Comparison of ENCODE assay signal across 10 mouse cellular contexts in the genomic region with DNA sequence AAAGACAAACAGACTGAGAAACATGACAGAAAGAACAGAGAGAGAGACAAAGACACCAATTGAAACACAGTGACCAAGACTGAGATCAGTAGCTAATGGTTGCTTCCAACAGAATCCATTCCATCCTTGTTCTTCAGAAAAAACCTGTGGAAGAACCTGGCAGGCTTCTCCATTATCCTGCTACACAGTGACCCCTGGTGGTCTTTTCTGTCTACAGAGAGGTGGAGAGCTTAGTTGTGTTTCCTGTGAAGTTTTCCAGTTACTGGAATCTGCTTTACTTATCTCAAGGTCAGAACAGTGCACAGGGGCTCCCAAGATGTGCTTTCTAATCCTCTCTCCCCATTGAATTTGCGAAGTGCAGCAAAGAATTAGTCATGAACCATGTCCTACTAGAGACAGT.
DNase-seq lines count a peak whose midpoint lies in the region; ATAC-seq and TF ChIP-seq lines count a peak whose summit lies in the region.
"Had no signal": no experiment of that assay in that cellular context is flagged by ENCODE, and none has a peak within 500 bp of the region (broad histone marks: within the 10 kb centered on the region; RNA-seq: fewer than 3 reads in every experiment).

No protein-coding gene starts in this region.

- no peaks in the 10 kb centered on the region for H3K4me1 ChIP-seq in kidney, postnatal 0 days (replicated peaks; ENCODE audit: insufficient read depth, low read length)
- H3K4me1 ChIP-seq: liver, embryonic 15.5 days; stomach, embryonic 15.5 days had no signal

- 61% methylated on average over 1 of the region's 1 CpGs for WGBS in kidney, postnatal 0 days

- ATAC-seq in cerebellum, adult (ENCODE audit: insufficient number of reproducible peaks, low FRiP score, low TSS enrichment) = no peak
- peak; percentile 76; the same call in 1 of the 2 replicates for ATAC-seq in common myeloid progenitor, adult 5-6 weeks (replicated peaks; ENCODE audit: low read depth, poor library complexity, severe bottlenecking)
- ATAC-seq in kidney, postnatal 0 days (replicated peaks; ENCODE audit: low FRiP score, low read depth) = peak; percentile 46; the same call in 1 of the 2 replicates

- TF ChIP-seq CTCF in kidney, postnatal 0 days (IDR thresholded peaks at IDR 0.05; ENCODE audit: low read depth) = peak; percentile 89

- no peaks in the 10 kb centered on the region for H3K9me3 ChIP-seq in kidney, postnatal 0 days (replicated peaks; ENCODE audit: low read length)
- H3K9me3 ChIP-seq: liver, embryonic 15.5 days; stomach, embryonic 15.5 days had no signal

- H3K27me3 ChIP-seq in kidney, postnatal 0 days (ENCODE audit: insufficient read depth, low read length) = no peaks in the 10 kb centered on the region
- H3K27me3 ChIP-seq: liver, embryonic 15.5 days; stomach, embryonic 15.5 days had no signal

- no peak overlapping the region for H3K9ac ChIP-seq in kidney, postnatal 0 days (ENCODE audit: low read depth, low read length)
- H3K9ac ChIP-seq: liver, embryonic 15.5 days; stomach, embryonic 15.5 days had no signal

- DNase-seq in cerebellum, postnatal 14 days = peak; percentile 72 to 79
- DNase-seq in lung, postnatal 10 days = peak; percentile 25
- no peak for DNase-seq in lung, adult 18-20 months
- peak; percentile 85 for DNase-seq in kidney, postnatal 0 days (ENCODE audit: low spot score)
- peak; percentile 52 for DNase-seq in ovary, postnatal 14 days (ENCODE audit: low spot score)
- no peak for DNase-seq in spleen, adult 12 weeks (ENCODE audit: low spot score)

- H3K36me3 ChIP-seq in kidney, postnatal 0 days (ENCODE audit: insufficient read depth, low read length) = no peaks in the 10 kb centered on the region
- H3K36me3 ChIP-seq: liver, embryonic 15.5 days; stomach, embryonic 15.5 days had no signal

- no peak overlapping the region for H3K4me2 ChIP-seq in kidney, postnatal 0 days (ENCODE audit: low read length)
- H3K4me2 ChIP-seq: liver, embryonic 15.5 days; stomach, embryonic 15.5 days had no signal

- H3K4me3 ChIP-seq in kidney, postnatal 0 days (replicated peaks; ENCODE audit: low read depth, low read length) = no peak overlapping the region
- H3K4me3 ChIP-seq: liver, embryonic 15.5 days; stomach, embryonic 15.5 days had no signal

- H3K27ac ChIP-seq in kidney, postnatal 0 days = no peak overlapping the region
- H3K27ac ChIP-seq: liver, embryonic 15.5 days; stomach, embryonic 15.5 days had no signal

Comparison
In these comparisons a context has a peak if more than half of its experiments do, and no peak if none do; other contexts are left out.
1. DNase-seq: peak in cerebellum, postnatal 14 days (2 of 2), lung, postnatal 10 days (single experiment), kidney, postnatal 0 days (single experiment) and ovary, postnatal 14 days (single experiment); none in lung, adult 18-20 months (0 of 2) and spleen, adult 12 weeks (single experiment).